Mouse (Mus musculus) MEL-GATA-1-ER (cell line): ENCODE data around the gene Galnt11.

Experiments used
- DNase-seq: peaks from one replicate; pipeline ENCODE4 v3.0.0-alpha.2; 2012; ENCODE audit warnings: low read depth; ENCODE audit errors: extremely low read depth

The Galnt11 gene

GRCm38 (mm10) chr5:25252825-25253544, 31.3 kb downstream of the Galnt11 start:
- DNase-seq = no peak

GRCm38 (mm10) chr5:25254491-25254890, 32.8 kb downstream of the Galnt11 start:
- no peak for DNase-seq

- DNase-seq = no peak
Observed at GRCm38 (mm10) chr5:25256686-25257085, 35.0 kb downstream of the Galnt11 start.

GRCm38 (mm10) chr5:25261452-25261851, 39.7 kb downstream of the Galnt11 start:
- DNase-seq = no peak

- DNase-seq = no peak
Observed at GRCm38 (mm10) chr5:25262266-25262665, 40.6 kb downstream of the Galnt11 start.

GRCm38 (mm10) chr5:25268258-25268888, 46.7 kb downstream of the Galnt11 start:
- no peak for DNase-seq

- no peak for DNase-seq
Observed at GRCm38 (mm10) chr5:25275629-25276028, 53.9 kb downstream of the Galnt11 start.

- no peak for DNase-seq
Observed at GRCm38 (mm10) chr5:25276365-25276764, 54.7 kb downstream of the Galnt11 start.

GRCm38 (mm10) chr5:25283988-25284387, 62.3 kb downstream of the Galnt11 start:
- DNase-seq = no peak

GRCm38 (mm10) chr5:25296830-25297229, 75.1 kb downstream of the Galnt11 start:
- DNase-seq = no peak

- DNase-seq = no peak
Observed at GRCm38 (mm10) chr5:25310226-25310625, 88.5 kb downstream of the Galnt11 start.

- DNase-seq = no peak
Observed at GRCm38 (mm10) chr5:25313881-25314280, 92.2 kb downstream of the Galnt11 start.
